Mouse (Mus musculus) mature B cell (primary cell): Measurements from ENCODE around the gene Cd34.

Experiments used
- in situ Hi-C: fragments of 300-500 bp; cut with MboI; formaldehyde crosslinking; loops from 2 replicates; pipeline ENCODE4 v1.14.3; 2019

The Cd34 gene

DNA sequence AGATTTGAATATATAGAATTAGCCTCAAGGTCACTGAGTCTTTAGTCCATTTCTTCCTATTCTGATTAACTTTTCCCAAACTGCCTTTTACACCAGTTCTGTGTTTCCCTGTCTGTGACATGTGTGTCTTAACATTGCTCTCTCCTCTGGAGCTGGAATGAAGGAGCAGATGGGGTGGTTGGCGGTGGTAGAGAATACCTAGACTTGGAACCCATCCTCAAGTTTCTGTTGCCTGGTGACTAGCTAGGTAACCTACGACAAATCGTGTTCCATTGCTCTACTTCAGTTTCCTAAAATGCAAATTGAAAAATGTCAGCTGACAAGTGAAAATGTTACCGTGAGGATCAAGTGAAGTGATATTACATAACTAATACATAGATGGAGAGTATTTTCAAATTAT, 33.4 kb downstream of the Cd34 start:
- in situ Hi-C loops = no loop called here

DNA sequence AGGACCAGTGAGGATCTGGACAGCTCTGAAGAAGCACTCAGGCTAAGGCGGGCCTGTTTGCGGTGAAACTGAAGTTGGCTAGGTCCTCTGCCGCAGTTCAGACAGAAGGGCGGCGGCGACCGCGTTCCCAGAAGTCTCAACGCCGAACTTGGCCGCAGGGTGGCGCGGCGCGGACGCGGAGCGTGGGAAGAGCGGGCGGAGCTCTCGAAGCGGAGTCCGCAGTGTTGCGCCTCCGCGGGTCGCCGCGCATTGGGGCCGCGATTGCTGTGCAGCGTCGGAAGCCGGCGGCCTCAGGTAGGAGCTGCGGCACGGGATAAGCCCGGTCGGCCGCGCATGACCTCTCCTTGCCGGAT, 37.5 kb downstream of the Cd34 start:
- in situ Hi-C loops = no loop called here

DNA sequence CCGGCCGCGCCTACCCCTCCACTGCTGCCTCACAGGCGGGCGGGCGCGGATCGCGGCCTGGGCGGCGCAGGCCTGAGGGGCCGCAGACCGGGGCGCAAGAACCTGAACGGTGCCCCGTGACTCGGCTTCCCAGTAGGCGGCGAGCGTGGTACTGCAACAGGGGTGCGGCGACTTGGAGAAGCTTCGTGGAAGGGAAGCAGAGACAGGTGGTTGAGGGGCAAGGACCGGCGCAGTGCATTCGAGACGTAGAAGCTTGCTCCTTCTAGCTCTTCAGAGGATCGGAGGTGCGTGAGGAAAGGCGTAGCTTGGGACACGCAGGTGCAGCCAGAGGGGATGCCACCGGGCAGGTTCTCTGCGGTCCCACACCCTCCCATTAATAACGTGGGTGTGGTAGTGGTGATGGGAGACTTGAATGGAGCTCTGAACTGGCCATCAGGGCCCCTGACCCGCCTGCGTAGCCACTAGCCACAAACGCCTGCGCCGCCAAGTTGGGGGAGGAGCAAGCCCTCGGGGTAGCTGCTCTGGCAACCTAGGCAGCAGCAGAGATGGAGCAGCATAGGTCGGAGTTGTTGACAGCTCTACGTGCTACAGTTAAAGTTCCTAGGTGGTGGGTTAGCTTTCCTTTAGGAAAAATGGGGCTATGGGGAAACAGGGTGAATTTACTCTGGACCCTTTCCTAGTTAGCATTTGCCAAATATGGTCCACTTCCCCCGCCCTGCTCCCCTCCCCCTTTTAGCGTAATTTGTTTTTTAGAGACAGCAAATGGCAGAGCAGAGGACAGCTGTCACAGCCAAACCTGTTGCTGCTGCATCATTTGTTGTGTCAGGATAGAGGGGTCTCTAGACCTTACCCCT, 38.1 kb downstream of the Cd34 start:
- in situ Hi-C loops = no loop called here

DNA sequence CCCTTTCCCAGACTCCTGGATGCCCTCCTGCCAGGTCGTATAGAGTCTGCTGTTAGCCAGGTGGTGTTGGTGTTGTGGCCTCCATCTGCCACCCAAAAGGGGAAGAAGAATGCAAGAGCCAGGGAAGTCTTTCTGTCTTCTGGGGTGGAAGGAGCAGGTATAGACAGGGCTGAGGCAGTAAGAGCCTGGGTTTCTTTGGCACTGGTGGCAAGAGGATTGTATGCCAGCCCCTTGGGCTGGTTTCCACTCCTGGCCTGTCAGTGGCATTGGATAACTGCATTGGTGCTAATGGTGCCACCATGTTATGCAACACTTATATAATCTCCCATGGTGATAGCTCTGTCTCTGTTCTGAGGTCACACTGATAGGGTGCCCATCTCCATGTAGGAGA, 38.7 kb downstream of the Cd34 start:
- in situ Hi-C loops = no loop called here

DNA sequence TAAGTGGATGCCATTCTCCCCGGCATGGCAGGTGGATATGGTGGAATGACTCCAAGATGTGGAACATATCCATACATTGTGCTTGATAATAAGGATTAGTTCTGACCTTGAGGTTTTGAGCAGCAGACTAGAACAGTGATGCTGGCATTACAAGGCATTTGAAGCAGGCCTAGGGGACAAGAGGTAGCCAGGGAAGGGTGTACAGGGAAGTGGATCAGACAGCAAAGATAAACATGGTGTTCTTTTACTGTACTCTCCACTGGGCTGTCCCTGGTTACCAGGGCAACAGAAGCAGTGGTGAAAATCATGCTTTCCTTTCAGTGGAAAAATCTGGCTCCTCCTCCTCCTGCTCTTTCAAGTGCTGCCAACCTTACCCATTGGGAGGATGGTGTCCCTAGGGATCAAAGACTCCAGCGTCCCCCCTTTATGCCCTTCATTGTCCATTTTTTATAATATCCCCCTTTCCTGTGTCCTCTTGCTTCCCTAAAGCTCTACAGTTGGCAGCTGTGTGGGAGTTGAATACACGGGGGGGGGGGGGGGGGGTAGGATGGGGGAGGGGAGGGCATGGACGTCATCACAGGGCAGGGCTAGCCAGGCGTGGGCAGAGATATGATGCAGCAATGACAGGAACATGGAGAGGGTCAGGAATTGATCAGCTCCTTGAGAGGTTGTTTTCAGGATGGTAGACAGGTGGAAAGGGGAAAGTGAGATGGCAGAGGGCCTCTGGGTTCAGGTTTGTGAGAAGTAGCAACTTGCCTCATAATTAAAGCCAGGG, 39.5 kb downstream of the Cd34 start:
- in situ Hi-C loops = no loop called here

DNA sequence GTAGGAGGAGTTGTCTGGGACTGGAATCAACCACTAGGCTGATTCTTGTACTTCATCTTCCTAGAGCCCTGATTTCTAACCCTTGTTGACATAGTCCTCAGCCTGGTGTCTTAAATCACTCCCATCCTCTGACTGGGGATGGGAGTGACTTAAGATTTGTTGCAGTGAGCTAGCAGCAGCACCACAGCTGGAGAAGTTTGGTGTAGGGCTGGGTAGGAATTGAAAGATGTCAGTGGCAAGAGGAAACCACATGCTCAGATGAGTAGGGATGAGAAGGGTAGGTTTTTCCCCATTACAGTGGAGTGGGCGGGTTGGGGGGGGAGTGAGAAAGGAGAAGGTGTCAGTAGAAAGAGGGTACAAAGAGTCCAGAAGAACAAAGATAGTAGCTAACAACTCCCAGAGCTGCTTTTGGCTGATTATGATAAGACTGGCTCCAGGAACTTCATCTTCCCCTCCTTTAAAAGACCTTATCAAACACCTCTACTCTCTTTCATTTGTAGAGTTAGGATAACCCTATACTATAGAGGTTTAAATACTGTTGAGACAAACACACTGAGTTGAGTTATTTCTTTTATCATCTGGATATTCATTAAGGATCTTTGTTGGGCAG, 42.3 kb downstream of the Cd34 start:
- in situ Hi-C loops = no loop called here

DNA sequence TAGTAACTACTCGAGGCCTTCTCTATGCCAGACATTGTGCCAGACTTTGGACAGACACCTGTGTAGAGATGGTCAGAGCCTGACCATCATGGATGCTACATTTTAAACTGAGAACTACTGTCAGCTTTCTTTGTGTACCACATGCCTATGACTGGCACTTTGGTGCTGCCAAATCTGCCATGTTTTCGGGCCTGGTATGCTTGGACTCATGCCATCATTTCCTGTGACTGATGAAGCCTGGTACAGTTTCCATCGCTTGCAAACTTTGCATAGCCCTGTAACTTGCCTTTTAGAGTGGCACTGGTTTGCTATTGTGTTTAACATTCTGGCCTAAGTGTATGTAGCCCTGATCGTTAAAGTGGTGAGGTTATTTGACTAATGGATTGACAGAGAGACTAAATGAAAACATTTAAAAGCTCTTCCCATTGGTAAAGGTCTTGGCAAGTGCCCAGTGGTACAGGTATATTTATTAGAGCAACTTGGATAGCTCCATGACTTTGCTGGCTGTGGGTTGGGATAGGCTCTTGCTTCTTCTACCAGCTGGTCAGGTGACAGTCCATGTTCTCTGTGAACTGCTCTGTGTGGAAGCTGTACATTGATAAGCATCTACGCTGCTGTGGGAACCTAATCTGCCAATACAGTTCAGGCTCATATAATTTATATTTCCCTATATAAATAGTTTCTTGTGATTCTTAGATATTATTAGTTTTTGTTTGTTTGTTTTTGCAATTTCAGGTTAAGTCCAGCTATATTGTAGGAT, 44.5 kb downstream of the Cd34 start:
- in situ Hi-C loops = no loop called here

DNA sequence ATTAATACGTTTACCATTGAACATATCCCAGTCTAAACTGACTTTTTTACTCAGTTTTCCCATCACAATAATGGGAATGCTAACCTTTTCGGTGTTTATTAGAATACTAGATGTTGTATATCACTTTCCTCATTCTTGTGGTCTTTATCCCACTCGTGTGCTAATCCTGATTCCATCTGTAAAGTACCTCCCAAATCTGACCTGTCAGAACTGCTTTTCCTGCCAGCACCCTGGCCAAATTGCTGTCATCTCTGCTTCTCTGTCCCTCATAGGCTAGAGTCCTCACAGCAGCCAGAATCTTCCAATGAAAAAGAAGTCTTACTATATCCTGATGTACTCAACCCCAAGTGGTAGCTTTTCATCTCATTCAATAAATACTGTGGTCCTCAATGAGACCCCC, 46.3 kb downstream of the Cd34 start:
- in situ Hi-C loops = no loop called here

DNA sequence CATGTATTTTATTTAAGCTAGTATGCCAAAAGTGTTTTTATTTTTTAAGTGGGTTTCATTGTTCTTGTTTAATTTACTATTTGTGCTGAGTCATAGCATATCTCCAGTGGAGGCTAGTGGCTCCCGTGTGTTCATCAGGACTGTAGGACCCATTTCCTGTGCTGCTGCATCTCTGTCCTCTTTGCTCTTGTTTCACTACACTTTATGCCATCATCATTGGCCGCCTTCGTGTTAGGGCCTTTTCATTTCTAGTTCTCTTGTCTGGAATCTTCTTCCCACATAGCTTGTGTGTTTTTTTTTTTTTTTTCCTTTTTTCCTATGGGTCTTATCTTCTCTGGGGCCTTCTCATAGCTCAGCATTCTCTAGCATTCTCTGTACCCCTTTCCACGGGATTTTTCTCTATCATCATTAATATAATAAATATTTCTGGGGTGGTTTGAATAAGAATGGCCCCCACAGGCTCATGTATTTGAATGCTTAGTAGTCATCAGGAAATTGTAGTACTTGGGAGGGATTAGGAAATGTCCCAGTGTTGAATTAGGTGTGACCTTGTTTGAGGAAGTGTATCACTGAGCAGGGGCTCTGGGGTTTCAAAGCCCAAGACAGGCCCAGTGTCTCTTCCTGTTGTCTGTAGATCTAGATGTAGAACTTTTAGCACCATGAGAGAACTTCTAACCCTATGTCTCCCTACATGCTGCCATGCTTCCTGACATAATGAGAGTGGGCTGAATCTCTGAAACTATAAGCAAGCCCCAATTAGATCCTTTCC, 47.0 kb downstream of the Cd34 start:
- in situ Hi-C loops = no loop called here

DNA sequence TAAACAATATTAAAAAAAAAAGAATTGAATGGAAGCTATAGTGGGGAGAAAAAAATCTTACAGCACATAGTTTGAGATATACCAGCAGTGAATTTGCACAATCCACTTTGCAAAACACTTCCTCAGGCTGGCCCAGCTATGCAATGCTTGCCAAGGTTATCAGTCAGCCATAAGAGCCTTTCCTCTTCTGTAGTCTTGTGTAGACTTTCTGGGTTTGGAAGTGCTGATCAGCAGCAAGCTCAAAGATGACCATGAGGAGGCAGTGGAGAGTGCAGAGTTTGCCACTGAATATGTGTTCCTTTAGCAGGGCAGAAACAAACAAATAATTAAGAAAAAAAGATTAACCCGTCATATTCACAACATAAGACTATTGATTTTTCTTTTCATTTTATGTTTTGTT, 50.4 kb downstream of the Cd34 start:
- in situ Hi-C loops = no loop called here

DNA sequence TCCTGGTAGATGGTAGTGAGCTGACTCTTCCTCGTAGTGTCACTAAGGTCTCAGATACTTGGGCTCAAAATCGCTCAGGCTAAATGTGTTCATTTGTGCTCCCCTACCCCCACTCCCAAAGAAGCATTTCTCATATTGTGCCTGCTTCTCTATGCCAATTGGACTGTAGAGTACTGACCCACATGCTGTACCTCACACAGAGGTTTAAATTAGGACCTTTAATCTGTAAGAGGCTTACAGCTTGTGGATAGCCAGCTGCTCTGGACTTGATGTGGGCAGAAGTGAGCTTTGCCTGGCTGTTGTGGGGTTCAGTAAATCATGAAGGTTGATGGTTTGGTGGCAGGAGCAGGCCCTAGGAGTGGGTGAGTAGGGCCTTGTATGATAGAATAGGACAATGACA, 52.4 kb downstream of the Cd34 start:
- in situ Hi-C loops = no loop called here

DNA sequence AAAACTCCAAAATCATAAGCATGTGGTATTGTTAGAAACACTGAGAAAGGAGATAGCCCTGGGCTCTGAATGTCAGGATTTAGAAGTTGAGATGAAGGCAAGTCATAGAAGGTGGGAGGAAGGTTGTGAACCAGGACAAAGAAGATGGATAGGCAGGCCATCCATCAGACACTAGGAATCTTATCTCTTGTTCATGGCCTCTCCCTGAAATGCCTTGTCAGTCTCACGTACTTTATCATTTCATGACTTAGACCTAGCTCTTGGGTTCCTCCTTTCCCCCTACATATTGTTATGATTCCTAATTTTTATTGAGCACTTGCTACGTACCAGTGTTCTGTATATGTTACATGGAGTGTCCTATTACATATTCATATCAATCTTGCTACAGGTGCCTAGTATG, 53.0 kb downstream of the Cd34 start:
- in situ Hi-C loops = no loop called here

DNA sequence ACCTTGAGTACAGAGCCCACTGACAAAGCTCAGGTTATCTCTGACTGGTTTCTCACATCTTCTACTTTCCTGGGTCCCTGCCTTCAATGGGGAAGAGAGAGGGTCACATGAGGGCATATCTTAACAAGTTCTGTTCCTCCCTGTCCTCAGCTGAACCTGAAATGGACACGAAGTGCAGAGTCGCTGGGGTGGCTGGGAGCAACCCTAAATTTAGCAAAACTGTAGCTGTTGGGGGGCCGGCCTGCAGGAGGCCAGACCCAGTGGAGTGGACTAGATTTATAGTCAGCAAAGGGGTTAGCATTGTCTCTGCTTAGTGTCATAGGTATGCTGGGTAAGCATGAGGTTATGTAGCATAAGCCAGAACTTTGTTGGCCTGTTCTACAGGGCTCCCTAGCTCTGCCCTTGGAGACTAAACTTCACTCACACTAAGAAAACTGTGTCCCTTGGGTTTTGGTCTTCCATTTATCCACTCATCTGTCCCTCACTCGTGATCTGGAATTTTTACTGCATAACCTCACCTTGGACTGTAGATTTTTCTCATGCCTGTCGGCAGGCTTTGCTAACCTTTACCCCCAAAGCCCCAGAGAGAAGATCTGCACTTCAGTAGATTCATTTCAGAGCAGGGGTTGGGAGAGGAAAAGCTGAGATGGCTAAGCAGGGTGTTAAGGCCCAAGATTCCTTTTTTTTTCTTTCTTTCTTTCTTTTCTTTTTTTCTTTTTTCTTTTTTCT, 54.1 kb downstream of the Cd34 start:
- in situ Hi-C loops = no loop called here

DNA sequence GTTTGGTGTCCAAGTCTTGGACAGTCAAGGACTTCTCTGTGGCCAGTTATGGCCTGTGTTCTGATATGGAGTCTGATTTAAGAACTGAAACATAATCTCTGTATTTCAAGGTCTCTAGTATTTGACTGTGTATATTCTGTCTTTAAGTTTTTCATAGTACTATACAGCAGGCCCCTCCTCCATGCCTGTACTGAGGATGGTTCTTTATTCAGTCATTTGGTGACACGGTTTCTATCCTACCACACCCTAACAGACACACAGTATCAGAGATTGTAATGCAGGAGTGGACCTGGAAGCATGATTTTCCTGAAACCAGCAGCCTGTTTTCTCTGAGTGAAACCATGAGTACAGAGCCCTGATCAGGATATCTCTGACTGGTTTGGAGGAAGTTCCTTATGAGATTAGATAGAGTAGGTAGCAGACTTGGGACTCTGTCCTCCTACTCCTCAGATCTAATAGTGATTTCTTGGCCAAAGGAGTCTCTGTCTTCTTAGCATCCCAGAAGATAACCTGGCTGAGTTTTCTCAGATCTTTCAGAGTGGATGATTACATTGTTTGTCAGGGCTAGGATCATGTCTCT, 54.9 kb downstream of the Cd34 start:
- in situ Hi-C loops = no loop called here

DNA sequence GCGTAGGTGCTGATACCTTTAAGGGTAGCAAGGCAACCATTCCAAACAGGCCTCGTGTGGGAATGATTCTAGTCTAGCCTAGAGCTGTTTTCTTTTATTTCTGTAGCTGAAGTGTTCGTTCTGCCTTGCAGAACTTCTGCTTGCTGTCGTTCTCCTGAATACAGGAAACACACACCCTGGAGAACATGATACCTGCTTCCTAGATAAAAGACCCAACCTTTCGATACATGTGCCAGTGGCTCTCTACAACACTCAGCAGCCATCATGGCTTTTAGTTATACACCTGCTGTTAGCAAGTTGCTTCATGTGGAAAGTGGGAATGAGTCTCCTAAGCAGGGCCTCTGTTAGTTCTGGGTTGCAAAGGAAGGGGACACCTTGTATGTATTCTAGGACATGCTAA, 55.6 kb downstream of the Cd34 start:
- in situ Hi-C loops = no loop called here

DNA sequence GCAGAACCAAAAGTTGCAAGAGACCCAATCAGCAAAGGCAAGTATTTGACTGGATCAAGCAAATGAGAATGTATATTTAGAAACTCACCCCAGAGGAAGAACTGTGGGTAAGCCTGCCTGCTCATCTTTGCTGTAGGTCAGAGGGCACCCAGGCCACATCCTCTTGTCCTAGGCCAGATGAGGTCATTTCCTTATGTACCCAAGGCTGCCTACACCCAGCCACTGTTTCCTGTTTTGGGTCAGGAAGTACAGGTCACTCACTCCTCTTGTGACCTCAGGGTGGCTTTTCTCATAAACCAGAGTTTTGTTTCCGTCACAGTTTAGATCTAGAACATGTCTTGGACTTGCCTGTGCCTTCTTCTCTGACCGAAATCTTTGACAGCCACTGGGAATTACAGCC, 56.6 kb downstream of the Cd34 start:
- in situ Hi-C loops = no loop called here

DNA sequence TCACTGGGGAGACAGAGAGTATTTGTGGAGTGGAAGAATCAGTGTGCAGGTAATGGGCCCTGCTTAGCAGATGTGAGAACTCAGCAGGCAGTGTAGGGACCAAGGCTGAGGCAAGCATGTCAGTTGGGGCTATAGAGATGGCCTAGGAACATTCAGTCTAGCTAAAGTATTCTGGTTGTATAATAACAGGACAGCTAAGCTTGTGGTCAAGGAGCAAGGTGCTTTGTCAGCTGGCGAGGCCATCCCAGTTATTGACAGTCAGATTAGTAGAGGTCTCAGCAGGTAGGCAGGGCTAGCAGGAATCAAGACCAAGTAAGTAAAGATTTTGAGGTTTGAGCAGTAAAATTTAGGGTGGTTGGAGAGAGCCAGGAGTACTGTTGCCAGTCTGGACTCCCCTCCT, 59.8 kb downstream of the Cd34 start:
- in situ Hi-C loops = no loop called here

DNA sequence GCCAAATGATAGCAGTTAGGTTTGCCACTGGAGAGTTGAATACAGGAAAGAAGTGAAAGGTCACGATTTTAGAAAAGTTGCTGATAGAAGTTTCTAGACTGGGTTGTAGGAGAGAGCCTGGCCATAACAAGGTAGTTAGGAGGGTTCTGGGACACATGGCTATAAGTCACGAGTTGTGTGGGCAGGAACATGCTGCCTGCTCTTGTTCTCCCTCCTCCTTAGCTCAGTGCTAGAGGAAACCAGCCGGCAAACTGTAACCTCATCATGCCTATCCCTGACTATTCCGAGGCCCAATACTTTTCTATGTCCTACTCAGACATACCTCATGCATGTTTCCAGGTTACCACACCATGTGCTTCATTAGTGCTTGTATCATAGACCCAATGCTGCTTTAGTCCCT, 64.7 kb downstream of the Cd34 start:
- in situ Hi-C loops = no loop called here

DNA sequence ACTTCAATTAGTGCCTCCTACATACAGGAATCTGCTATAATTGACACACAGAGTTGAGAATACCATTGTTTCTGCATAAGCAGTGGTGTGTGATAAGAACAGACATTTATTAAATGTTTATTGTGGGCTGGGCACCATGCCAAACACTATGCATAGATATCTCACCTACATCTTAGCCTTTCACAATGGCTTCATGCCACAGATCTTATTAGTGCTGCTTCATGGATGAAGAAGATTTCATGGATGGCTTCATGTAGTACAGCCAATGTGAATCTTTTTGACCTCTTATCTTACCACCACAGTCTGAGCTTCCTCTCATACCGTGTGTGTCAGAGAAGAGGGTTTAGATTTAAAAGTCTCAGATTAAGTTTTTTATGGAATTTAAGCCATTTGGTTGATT, 65.6 kb downstream of the Cd34 start:
- in situ Hi-C loops = no loop called here

DNA sequence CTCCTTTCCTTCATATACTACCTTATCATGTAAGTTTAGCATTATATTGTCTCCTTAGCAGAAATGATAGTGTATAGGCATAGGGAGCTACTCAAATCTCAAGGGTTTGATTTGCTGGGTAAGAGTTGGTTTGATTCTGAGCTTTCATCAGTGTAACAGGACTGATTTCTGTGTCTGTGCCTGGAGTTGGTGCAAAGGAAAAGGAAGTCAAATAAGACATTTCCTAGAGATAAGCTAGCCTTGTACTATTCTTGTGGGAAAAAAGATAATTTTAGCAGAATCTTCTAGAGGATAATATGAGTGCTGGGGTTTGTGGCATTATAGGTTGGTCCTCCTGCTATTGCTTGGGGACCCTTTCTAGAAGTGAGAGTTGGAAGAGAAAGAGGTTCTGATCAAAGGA, 67.6 kb downstream of the Cd34 start:
- in situ Hi-C loops = no loop called here
